Mouse (Mus musculus): ENCODE measurements around the gene Ppp1r1b. TPM values are rescaled to one million over a fixed set of nuclear protein-coding genes. Genes with fewer than 3 reads are reported as not detected.

The Ppp1r1b gene
- polyA plus RNA-seq, 1 experiment from 2014 or later, result 30.4 TPM

DNA sequence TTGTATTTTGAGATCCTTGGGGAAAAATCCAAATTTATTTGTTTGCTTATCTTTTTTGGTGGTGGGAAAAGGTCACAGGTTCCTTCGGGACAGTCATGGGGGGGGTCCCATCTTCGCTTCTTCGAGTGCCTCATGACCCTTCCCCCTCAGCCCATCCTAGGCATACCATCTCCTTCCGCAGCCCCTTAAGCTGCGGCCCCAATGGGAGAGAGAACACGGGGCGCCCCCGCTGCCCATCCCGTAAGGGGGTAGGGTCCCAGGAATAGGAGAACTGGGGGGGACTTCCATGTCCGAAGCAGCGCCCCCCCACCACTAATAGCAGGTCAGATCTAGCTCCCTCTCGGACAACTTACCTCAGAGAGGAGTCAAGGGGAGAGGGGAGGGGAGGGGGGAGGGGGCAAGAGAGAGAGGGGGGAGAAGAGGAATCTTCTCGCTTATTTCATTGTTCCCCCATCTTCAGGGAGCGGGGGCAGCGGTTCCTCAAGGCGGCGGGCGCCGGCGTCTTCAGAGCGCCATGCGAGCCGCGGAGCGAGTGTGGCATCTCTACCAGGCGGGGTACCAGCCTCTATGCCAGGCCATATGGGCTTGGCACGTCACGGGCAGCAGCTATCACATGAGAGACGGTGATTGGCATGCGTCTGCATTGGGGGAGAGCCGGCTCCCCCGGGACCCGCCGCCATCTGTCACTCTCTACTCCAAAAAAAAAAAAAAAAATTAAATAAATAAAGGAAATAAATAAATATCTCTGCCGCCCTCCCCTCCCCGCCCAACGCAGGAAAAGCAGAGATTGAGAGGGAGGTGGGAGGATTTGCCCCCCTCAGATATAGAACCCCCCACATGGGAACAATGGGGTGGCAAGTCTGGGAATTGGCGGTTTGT, 18.9 kb upstream of the Ppp1r1b start, which contains the start of gene Neurod2:
Gene Neurod2 (minus strand): TSS at position 568 of the 879 bp plus-strand sequence.
- Histone ChIP-seq H3K4me2 (peak within 1 kb of the TSS; percentile 64), H3K27me3 (replicated peaks) (peaks cover 98% of the 10 kb centered on the region), H3K36me3 (no peaks in the 10 kb centered on the region), H3K4me3 (peak within 1 kb of the TSS; percentile 37), H3K9ac (no peak within 1 kb of the TSS), H3K4me1 (replicated peaks) (peaks cover 25% of the 10 kb centered on the region), H3K27ac (ENCODE audit: poor library complexity, severe bottlenecking) (no peak within 1 kb of the TSS), H3K9me3 (replicated peaks) (no peaks in the 10 kb centered on the region)
- 4% methylated on average over 38 of the region's 38 CpGs for WGBS
- ATAC-seq (ENCODE audit: insufficient number of reproducible peaks, low FRiP score), result no peak

DNA sequence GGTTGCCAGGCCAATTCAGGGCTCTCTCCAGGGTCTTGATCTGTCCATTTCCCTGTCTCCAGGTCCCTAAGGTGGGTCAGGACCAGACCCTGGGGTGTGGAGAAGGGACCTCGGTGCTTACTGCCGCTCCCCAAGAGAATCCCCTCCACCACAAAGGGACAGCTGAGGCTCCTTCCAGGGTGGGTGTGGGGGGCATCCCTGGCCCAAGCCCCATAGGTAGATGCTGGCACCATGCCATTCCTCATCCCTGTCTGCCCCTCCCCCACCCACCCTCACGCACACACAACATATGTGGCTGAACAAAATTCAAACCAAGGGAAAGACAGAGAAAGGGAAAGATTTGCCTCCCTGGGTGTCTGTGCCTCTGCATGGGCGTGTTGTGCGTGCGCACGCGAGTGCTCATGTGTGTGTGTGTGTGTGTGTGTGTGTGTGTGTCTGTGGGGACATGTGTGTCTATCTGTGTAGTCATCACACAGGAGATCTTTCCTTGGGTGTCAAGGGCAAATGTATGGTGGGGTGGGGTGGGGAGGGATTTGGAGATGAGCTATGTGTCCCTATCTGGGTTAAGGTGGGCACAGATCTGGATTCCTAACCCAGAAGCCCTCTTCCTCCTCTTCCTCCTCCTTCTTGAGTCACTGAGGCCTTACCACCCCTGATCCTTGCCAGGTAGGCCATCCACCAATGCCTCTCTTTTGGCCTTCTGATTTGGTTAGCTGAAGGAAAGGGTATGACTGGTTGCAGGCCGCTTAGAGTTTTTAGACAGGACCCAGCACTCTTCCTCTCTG, 18.1 kb upstream of the Ppp1r1b start:
- 30% methylated on average over 9 of the region's 9 CpGs for WGBS

DNA sequence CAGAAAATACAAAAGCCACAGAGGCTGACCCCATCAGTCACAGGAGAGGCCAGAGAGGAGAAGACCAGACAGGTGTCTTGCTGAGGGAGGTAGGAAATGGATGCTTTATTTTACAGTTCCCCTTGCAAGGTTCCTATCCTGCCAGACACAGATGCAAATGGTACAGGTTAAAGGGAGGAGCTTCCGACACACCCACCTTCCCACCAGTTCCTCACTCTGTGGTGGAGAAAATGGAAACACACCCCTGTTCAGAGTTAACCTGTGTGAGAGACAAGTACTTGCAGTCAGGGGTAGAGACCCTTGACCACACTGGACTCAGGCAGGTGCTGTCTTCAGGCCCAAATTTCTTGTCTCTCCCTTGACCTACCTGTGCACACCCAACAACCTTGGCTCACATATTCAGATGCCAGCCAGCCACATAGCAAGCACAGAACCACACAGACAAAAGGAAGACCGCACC, 17.4 kb upstream of the Ppp1r1b start:
- Histone ChIP-seq H3K4me1 (replicated peaks) (peaks cover 32% of the 10 kb centered on the region), H3K27me3 (replicated peaks) (peaks cover 98% of the 10 kb centered on the region), H3K4me2 (no peak overlapping the region), H3K4me3 (no peak overlapping the region), H3K9me3 (replicated peaks) (no peaks in the 10 kb centered on the region), H3K36me3 (no peaks in the 10 kb centered on the region), H3K27ac (ENCODE audit: poor library complexity, severe bottlenecking) (no peak overlapping the region), H3K9ac (no peak overlapping the region)
- no peak for ATAC-seq (ENCODE audit: insufficient number of reproducible peaks, low FRiP score)
- WGBS, result 54% methylated on average over 2 of the region's 2 CpGs

More for the DNA sequence above, 18.1 kb upstream of the Ppp1r1b start:
- Histone ChIP-seq H3K27me3 (replicated peaks) (peaks cover 98% of the 10 kb centered on the region), H3K4me2 (no peak overlapping the region), H3K9ac (no peak overlapping the region), H3K9me3 (replicated peaks) (no peaks in the 10 kb centered on the region), H3K4me3 (no peak overlapping the region), H3K4me1 (replicated peaks) (peaks cover 32% of the 10 kb centered on the region), H3K27ac (ENCODE audit: poor library complexity, severe bottlenecking) (no peak overlapping the region), H3K36me3 (no peaks in the 10 kb centered on the region)
- no peak for ATAC-seq (ENCODE audit: insufficient number of reproducible peaks, low FRiP score)

DNA sequence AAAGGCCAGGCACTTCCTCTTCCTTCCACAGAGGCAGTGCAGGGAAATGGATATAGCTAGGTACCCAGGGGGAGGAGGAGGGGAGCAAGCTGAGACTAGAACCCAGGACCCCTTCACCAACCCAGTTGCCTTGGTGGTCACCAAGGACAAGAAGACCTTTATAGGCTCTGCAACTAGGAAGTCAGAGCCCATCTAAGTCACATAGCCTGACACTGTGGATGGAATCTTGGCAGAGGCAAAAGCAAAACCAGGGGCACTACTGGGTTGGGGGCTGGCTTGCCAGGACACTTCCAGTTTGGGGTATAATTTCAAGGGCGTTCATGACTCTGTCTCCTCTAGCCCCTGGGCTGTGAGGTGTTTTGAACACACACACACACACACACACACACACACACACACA, 16.8 kb upstream of the Ppp1r1b start:
- no peak for ATAC-seq (ENCODE audit: insufficient number of reproducible peaks, low FRiP score)
- WGBS, result 36% methylated on average over 1 of the region's 1 CpGs
- Histone ChIP-seq H3K4me3 (no peak overlapping the region), H3K27ac (ENCODE audit: poor library complexity, severe bottlenecking) (no peak overlapping the region), H3K9ac (no peak overlapping the region), H3K27me3 (replicated peaks) (peaks cover 100% of the 10 kb centered on the region), H3K9me3 (replicated peaks) (no peaks in the 10 kb centered on the region), H3K4me2 (no peak overlapping the region), H3K4me1 (replicated peaks) (peaks cover 32% of the 10 kb centered on the region), H3K36me3 (no peaks in the 10 kb centered on the region)

DNA sequence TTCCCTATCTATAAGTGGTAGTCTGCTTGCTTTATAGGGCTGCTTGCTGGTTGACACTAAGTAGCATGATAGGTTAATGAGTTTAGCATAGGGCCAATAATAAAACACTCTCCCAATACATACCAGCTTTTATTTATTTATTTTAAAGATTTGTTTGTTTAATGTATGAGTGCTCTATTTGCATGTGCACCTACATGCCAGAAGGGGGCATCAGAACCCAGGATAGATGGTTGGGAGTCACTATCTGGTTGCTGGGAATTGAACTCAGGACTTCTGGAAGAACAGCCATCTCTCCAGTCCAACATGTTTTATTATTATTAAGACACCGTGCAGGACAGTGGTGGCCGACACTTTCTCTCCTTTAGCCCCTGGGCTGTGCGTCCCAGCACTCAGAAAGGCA, 16.0 kb upstream of the Ppp1r1b start:
- ATAC-seq (ENCODE audit: insufficient number of reproducible peaks, low FRiP score), result no peak
- H3K4me1 ChIP-seq (replicated peaks), result peaks cover 27% of the 10 kb centered on the region
- 80% methylated on average over 3 of the region's 3 CpGs for WGBS
- no peak overlapping the region for H3K4me3 ChIP-seq
- no peaks in the 10 kb centered on the region for H3K9me3 ChIP-seq (replicated peaks)
- H3K27me3 ChIP-seq (replicated peaks), result peaks cover 100% of the 10 kb centered on the region
- H3K4me2 ChIP-seq, result no peak overlapping the region
- no peak overlapping the region for H3K27ac ChIP-seq (ENCODE audit: poor library complexity, severe bottlenecking)
- no peak overlapping the region for H3K9ac ChIP-seq
- no peaks in the 10 kb centered on the region for H3K36me3 ChIP-seq

DNA sequence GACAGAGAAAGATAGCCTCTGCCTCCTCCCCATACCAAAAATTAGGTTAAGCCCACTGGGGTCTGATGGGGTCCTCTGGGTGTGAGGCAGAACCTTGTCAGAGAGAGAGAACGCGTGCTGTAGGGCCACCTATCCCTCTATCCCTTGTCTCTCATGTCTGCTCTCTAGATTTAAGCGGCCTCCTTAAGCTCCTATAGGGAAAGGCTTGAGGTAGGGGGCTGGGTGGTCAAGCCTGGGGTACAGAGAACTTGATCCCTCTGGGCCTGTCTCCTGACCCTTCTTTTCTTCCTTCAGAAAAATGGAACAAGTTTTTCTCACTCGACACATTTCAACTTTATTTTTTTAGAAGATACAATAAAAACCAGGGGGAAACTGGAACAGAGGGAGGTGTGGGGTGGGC, 15.4 kb upstream of the Ppp1r1b start:
- no peak for ATAC-seq (ENCODE audit: insufficient number of reproducible peaks, low FRiP score)
- 71% methylated on average over 4 of the region's 4 CpGs for WGBS
- H3K9ac ChIP-seq, result no peak overlapping the region

DNA sequence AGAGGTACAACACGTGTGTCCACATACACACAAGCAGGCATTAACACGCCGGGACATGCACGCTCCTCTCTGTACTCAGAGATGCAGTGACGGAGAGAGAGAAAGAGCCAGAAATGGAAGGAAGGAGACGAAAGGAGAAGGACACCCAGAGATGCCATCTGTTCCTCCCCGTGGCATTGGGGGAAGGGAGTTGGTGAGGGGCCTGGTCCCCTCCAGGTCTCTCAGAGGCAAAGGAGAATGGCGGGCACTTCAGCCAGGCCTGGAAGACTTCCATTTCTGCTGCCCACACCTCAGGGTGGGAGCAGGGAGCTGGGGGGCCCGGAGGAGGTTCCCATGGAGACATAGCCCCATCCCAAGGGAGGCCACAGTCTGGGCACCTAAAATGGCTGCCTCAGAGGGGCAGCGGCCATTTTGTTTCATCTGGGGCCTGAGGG, 14.9 kb upstream of the Ppp1r1b start:
- Histone ChIP-seq H3K27ac (ENCODE audit: poor library complexity, severe bottlenecking) (no peak overlapping the region), H3K4me3 (no peak overlapping the region), H3K9ac (no peak overlapping the region), H3K36me3 (no peaks in the 10 kb centered on the region), H3K4me1 (replicated peaks) (peaks cover 18% of the 10 kb centered on the region), H3K4me2 (no peak overlapping the region), H3K9me3 (replicated peaks) (no peaks in the 10 kb centered on the region), H3K27me3 (replicated peaks) (peaks cover 100% of the 10 kb centered on the region)
- no peak for ATAC-seq (ENCODE audit: insufficient number of reproducible peaks, low FRiP score)
- WGBS, result 76% methylated on average over 10 of the region's 10 CpGs

More for the DNA sequence above, 15.4 kb upstream of the Ppp1r1b start:
- Histone ChIP-seq H3K36me3 (no peaks in the 10 kb centered on the region), H3K9me3 (replicated peaks) (no peaks in the 10 kb centered on the region), H3K4me3 (no peak overlapping the region), H3K27ac (ENCODE audit: poor library complexity, severe bottlenecking) (no peak overlapping the region), H3K4me1 (replicated peaks) (peaks cover 20% of the 10 kb centered on the region), H3K4me2 (no peak overlapping the region), H3K27me3 (replicated peaks) (peaks cover 100% of the 10 kb centered on the region)

DNA sequence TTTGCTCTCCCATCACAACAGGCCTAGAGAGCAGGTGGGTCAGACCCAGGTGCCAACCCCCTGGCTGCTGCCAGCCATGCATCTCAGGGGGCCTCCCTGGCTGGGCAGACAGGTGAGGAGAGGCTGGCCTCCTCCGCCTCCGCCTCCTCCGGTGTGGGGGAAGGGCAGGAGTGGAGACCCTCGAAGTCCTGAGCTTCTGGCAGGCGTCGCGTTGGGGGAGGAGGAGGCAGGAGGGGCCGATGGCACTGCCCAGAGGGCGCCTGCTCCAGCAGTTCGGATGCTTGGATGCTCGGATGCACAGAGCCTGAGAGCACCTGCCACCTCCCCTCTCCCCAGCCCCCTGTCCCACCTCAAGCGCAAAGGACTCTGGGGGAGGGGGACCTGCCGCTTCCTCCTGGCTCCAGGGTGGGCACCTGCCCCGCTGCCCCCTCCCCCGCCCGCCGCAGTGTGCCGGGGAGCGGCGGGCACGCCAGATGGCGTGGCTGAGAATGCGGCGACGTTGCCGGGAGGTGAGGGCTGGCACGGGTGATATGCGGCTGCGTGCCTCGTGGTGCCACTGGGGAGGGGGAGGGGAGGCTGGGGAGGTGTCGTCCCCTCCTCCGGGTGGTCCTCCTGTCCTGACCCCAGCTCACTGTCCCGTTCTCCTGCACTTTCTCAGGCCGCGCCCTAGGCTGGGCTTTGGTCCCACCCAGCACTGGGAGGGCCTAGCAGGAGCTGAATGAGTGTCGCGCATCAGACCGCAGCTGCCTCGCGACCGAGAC, 14.0 kb upstream of the Ppp1r1b start:
- peaks cover 100% of the 10 kb centered on the region for H3K27me3 ChIP-seq (replicated peaks)
- WGBS, result 2% methylated on average over 33 of the region's 41 CpGs
- no peak overlapping the region for H3K27ac ChIP-seq (ENCODE audit: poor library complexity, severe bottlenecking)
- H3K9ac ChIP-seq, result no peak overlapping the region
- ATAC-seq (ENCODE audit: insufficient number of reproducible peaks, low FRiP score), result no peak
- H3K4me3 ChIP-seq, result peak overlapping the region; percentile 16
- H3K4me2 ChIP-seq, result peak overlapping the region; percentile 48
- H3K36me3 ChIP-seq, result no peaks in the 10 kb centered on the region
- H3K4me1 ChIP-seq (replicated peaks), result peaks cover 16% of the 10 kb centered on the region
- no peaks in the 10 kb centered on the region for H3K9me3 ChIP-seq (replicated peaks)

DNA sequence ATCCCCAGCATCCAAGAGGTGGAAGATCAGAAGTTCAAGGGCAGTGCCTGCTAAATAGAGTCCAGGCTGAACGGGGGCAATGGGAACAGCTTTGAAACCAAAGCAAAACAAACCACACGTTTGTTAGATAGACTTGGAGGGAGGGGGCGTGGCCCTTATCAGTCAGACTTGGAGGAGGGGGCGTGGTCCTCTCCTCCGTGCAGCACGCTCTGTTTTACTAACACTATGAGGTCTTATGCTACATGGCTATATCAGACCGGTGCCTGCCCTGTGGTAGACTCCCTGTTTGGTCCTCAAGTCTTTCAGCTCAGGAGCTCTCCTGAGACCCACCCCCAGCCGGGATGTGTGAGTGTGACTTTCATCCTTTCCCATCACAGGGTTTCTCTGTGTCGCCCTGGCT, 13.0 kb upstream of the Ppp1r1b start:
- Histone ChIP-seq H3K4me2 (no peak overlapping the region), H3K9ac (no peak overlapping the region), H3K4me3 (no peak overlapping the region), H3K9me3 (replicated peaks) (no peaks in the 10 kb centered on the region), H3K4me1 (replicated peaks) (peaks cover 20% of the 10 kb centered on the region), H3K27ac (ENCODE audit: poor library complexity, severe bottlenecking) (no peak overlapping the region), H3K36me3 (no peaks in the 10 kb centered on the region), H3K27me3 (replicated peaks) (peaks cover 100% of the 10 kb centered on the region)
- ATAC-seq (ENCODE audit: insufficient number of reproducible peaks, low FRiP score), result no peak
- 4% methylated on average over 9 of the region's 9 CpGs for WGBS

DNA sequence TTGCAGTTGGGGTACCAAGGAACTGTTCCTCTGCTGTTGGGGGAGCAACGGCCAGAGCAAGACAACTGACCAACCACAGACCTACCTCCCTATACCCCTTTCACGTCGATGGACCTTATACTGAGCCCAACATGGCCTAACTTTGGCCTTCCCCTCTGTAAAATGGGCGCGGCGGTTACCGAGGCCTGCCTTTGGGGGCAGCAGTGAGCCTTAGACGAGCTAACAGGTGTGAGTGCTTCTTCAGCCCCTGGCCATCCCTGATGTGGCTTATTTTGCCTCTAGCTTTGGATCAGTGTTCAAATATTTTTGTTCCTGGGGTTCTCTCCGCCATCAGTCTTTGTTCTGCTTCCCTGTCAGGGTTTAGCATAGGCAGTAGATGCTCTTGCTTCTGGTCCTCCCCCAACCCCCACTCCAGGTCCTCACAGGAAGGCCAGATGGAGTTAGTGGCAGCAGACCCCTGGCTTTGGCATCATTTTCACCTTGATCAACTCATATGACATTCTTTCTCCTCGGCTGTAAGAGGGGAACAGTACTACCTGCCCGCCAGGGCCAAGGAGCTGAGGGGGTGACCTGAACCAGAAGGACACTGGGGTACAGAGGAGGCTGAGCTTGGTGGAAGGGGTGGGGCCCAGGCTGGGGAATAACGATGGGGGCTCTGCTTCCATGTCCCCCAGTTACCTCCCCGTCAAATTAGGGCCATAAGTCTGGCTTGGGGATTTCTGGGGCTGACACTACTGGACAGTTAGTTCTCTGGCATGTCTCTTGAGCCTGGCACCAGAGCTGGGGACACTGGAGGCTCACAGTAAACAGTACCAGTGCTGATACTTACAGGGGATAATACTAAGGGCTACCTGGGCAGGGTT, 11.7 kb upstream of the Ppp1r1b start:
- 20% methylated on average over 13 of the region's 13 CpGs for WGBS

More for the DNA sequence above, 11.7 kb upstream of the Ppp1r1b start:
- no peak overlapping the region for H3K4me2 ChIP-seq
- H3K9ac ChIP-seq, result no peak overlapping the region
- H3K4me1 ChIP-seq (replicated peaks), result peaks cover 20% of the 10 kb centered on the region
- no peaks in the 10 kb centered on the region for H3K9me3 ChIP-seq (replicated peaks)
- H3K4me3 ChIP-seq, result no peak overlapping the region
- H3K27me3 ChIP-seq (replicated peaks), result peaks cover 98% of the 10 kb centered on the region
- H3K36me3 ChIP-seq, result no peaks in the 10 kb centered on the region
- no peak overlapping the region for H3K27ac ChIP-seq (ENCODE audit: poor library complexity, severe bottlenecking)
- ATAC-seq (ENCODE audit: insufficient number of reproducible peaks, low FRiP score), result no peak
